Mouse (Mus musculus) spleen, adult 2 months (tissue): ENCODE results near the gene Cdkn2d. TPM values are rescaled to one million over a fixed set of nuclear protein-coding genes. Genes with fewer than 3 reads are reported as not detected.

Source experiments
- DNase-seq, 2 experiments: peaks; one replicate each; pipeline versions ENCODE4 v3.0.0 to v3.0.0-alpha.2; 2012 to 2021; ENCODE audit warnings: low spot score in 2 of 2, low read depth in 1 of 2
- H3K27ac ChIP-seq: fragments of 200-500 bp; 2 replicates; pipeline ENCODE4 v1.5.1; 2012; ENCODE audit warnings: low read length, inconsistent platforms; ENCODE audit not compliant: insufficient read depth
- H3K27me3 ChIP-seq: fragments of 200-500 bp; 2 replicates; pipeline ENCODE4 v1.6.1; 2012; ENCODE audit warnings: mild to moderate bottlenecking, moderate library complexity, low read length, inconsistent platforms; ENCODE audit not compliant: control insufficient read depth, insufficient read depth
- H3K36me3 ChIP-seq: fragments of 200-500 bp; 2 replicates; pipeline ENCODE4 v1.6.1; 2012; ENCODE audit warnings: mild to moderate bottlenecking, low read length, inconsistent platforms; ENCODE audit not compliant: control insufficient read depth, insufficient read depth
- H3K4me1 ChIP-seq: fragments of 200-500 bp; 2 replicates; pipeline ENCODE4 v1.6.1; 2011; ENCODE audit warnings: inconsistent platforms; ENCODE audit not compliant: control insufficient read depth, insufficient read depth, insufficient read length
- H3K4me3 ChIP-seq: fragments of 200-500 bp; 2 replicates; pipeline ENCODE4 v1.5.1; 2011; ENCODE audit warnings: mild to moderate bottlenecking, inconsistent platforms; ENCODE audit not compliant: insufficient read depth, insufficient read length; ENCODE audit errors: extremely low read depth
- CTCF ChIP-seq: fragments of 200-500 bp; IDR thresholded peaks from 2 replicates; pipeline ENCODE4 v1.5.1; 2011; ENCODE audit warnings: mild to moderate bottlenecking, inconsistent platforms; ENCODE audit not compliant: insufficient read depth, insufficient read length, insufficient replicate concordance; ENCODE audit errors: extremely low read depth
- POLR2A ChIP-seq: fragments of 200-500 bp; IDR thresholded peaks from 2 replicates; pipeline ENCODE4 v1.6.1; 2011; ENCODE audit warnings: low read depth, low read length, inconsistent platforms
- whole genome bisulfite sequencing: fragments of 180-500 bp; shearing (Covaris S2); methylation state at CpG from one replicate; pipeline ENCODE4 v1.1.7; 2018; 5-methylcytosine and 5-hydroxymethylcytosine counted together
- polyA plus RNA-seq: library from polyadenylated mRNA; depleted of rRNA; stranded (reverse); fragments of >200 nt; gene quantifications from 2 replicates; pipeline ENCODE4 v1.2.3, GENCODE M21; 2012

Cdkn2d gene
- polyA plus RNA-seq, 1 experiment: 87.4 TPM

DNA sequence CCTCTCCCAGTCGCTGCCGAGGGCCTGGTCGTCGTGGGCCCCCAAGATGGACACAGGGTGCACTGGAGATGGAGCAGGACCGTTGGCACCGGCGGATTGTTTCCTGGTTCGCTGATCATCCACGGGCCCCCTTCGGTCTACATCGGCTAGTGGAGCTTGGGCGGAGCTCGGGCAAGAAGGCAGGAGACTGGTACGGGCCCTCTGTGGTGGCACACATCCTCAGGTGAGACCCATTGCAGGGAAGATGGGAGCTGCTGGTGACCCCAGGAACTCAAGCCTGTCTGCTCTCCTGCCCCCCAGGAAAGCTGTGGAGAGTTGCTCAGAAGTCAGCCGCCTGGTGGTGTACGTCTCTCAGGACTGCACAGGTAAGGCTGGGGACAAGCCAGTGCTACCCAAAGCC, 22.9 kb downstream of the Cdkn2d start:
- no peak for DNase-seq
- TF ChIP-seq CTCF (no peak), POLR2A (no peak)
- H3K4me3 ChIP-seq: no peak overlapping the region
- H3K4me1 ChIP-seq: peaks cover 9% of the 10 kb centered on the region; the same call in 1 of the 2 replicates
- H3K27ac ChIP-seq: no peak overlapping the region
- H3K27me3 ChIP-seq: no peaks in the 10 kb centered on the region
- H3K36me3 ChIP-seq: peaks cover 43% of the 10 kb centered on the region
- 94% methylated on average over 16 of the region's 16 CpGs for WGBS

- Histone ChIP-seq H3K27ac (no peak overlapping the region), H3K36me3 (peaks cover 31% of the 10 kb centered on the region), H3K27me3 (no peaks in the 10 kb centered on the region), H3K4me3 (no peak overlapping the region), H3K4me1 (peaks cover 11% of the 10 kb centered on the region; the same call in 1 of the 2 replicates)
- TF ChIP-seq POLR2A (no peak), CTCF (no peak)
- no peak for DNase-seq
- WGBS: 90% methylated on average over 5 of the region's 5 CpGs
Measured at GRCm38 (mm10) chr9:21266889-21267288, 24.3 kb downstream of the Cdkn2d start.

GRCm38 (mm10) chr9:21265611-21266010, 25.6 kb downstream of the Cdkn2d start:
- Histone ChIP-seq H3K4me1 (peaks cover 21% of the 10 kb centered on the region; the same call in 1 of the 2 replicates), H3K27me3 (no peaks in the 10 kb centered on the region), H3K36me3 (peaks cover 21% of the 10 kb centered on the region), H3K4me3 (peak overlapping the region; percentile 77), H3K27ac (peak overlapping the region; percentile 63; the same call in 1 of the 2 replicates)
- no peak for DNase-seq
- TF ChIP-seq POLR2A (no peak), CTCF (no peak)
- WGBS: 8% methylated on average over 11 of the region's 11 CpGs

DNA sequence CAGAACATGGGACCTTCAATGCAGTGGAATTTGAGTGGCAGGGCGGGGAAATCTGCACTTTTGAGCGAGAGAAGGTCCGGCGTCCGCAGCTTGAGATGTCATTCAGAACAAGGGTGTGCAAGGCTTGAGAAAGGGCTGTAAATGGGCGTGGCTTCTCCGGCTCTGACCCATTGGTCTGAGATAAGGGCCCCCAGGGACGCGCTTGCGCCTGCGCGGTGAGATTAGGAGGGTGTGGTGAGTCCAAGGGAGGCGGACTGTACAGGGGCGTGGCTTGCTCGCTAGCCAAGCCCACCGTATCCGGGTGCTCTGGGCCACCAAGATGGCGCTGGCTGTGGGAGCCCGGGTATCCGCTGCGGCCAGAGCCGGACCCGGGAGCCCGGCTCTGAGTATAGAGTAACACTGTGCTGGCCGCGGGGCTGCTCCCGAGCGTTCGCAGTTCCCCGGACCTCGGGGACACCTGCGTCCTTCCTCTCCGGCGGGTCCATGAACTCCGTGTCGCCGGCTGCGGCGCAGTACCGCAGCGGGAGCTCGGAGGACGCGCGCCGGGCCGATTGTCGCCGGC, 26.1 kb downstream of the Cdkn2d start, which contains the start of gene Atg4d:
Gene Atg4d (plus strand): TSS at position 294 of the 562 bp plus-strand sequence.
- peak; percentile 93 to 99 for DNase-seq
- under 1% methylated on average over 49 of the region's 49 CpGs for WGBS
- peaks cover 18% of the 10 kb centered on the region for H3K36me3 ChIP-seq
- no peaks in the 10 kb centered on the region for H3K27me3 ChIP-seq
- peaks cover 24% of the 10 kb centered on the region; the same call in 1 of the 2 replicates for H3K4me1 ChIP-seq
- TF ChIP-seq CTCF (no peak), POLR2A (peak; percentile 86)
- H3K4me3 ChIP-seq: peak within 1 kb of the TSS; percentile 77
- peak within 1 kb of the TSS; percentile 74 for H3K27ac ChIP-seq

- 32% methylated on average over 17 of the region's 17 CpGs for WGBS
- Histone ChIP-seq H3K36me3 (peaks cover 15% of the 10 kb centered on the region), H3K4me3 (peak overlapping the region; percentile 44), H3K27me3 (no peaks in the 10 kb centered on the region), H3K27ac (peak overlapping the region; percentile 74), H3K4me1 (peaks cover 24% of the 10 kb centered on the region; the same call in 1 of the 2 replicates)
- TF ChIP-seq POLR2A (no peak), CTCF (no peak)
- DNase-seq: no peak
Measured at GRCm38 (mm10) chr9:21264272-21264999, 26.8 kb downstream of the Cdkn2d start.

DNA sequence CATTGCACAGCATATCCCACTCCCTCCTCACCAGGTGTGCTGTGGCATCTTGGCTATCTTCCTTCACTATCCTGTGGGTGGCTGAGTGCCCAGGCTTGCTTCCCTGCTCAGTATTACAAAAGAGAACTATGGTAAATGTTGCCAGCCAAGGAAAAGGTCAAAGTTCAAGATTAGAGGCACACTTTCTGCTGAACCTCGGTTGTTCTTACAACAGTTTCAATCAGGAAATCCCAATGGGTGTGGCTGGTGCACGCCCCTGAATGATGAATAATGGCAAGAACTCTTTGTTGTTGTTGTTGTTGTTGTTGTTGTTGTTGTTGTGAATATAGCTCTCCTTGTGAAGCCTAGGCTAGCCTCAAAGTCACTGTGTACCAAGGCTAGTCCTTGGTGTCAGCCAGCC, 29.4 kb downstream of the Cdkn2d start:
- no peak overlapping the region for H3K4me3 ChIP-seq
- 8% methylated on average over 2 of the region's 2 CpGs for WGBS
- no peak for DNase-seq
- H3K27ac ChIP-seq: no peak overlapping the region
- no peaks in the 10 kb centered on the region for H3K27me3 ChIP-seq
- no peak for TF ChIP-seq CTCF
- TF ChIP-seq POLR2A: no peak
- peaks cover 2% of the 10 kb centered on the region; the same call in 1 of the 2 replicates for H3K36me3 ChIP-seq
- H3K4me1 ChIP-seq: peaks cover 24% of the 10 kb centered on the region; the same call in 1 of the 2 replicates
